Mouse (Mus musculus) c-Kit-negative CD71-positive TER-119-positive erythroid progenitor cells, embryonic 14.5 days (primary cell): Measurements from ENCODE around the gene Rps10.

ENCODE experiments used
- DNase-seq: peaks from one replicate; pipeline ENCODE4 v3.0.0-alpha.2; 2013; ENCODE audit warnings: low read depth, low spot score

The Rps10 gene

GRCm38 (mm10) chr17:27611994-27612393, 24.5 kb downstream of the Rps10 start:
- DNase-seq, result no peak

DNA sequence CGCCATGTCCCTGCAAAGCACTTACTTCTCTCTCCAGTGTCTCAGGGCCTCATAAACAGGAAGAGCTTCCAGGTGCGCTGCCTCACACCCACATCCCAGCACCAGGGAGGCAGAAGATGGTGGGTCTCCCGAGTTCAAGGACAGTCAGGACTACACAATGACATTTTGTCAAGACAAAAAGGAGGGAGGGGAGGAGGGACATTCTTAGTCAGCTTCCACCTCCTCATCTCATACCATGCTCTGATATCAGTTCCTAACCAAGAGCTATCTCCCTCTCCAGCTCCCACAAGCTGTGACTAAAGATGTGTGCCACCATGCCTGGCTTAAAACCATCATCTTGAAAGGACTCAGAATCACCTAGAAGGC, 25.0 kb downstream of the Rps10 start:
- no peak for DNase-seq

- no peak for DNase-seq
Measured at GRCm38 (mm10) chr17:27610679-27611518, 25.6 kb downstream of the Rps10 start.

- DNase-seq, result no peak
Measured at GRCm38 (mm10) chr17:27609576-27609975, 26.9 kb downstream of the Rps10 start.

- no peak for DNase-seq
Measured at GRCm38 (mm10) chr17:27603522-27604234, 32.8 kb downstream of the Rps10 start.

DNA sequence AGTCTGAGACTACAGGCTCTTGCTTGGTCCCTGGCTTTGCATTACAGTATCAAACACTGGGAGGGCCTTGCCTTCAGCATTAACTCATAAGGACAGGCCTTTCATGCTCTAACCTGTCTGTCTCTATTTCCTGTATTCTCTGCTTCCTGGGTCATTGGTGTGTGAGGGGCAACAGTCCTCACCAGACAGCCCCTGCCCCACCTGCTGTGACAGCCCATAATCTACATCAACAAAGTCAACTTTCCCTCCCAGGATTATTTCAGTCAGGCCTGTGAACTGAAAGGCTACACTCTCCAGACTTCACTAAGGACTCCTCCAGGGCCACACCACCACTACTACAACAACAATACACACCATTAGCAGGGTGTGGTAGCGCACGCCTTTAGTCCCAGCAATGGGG, 33.4 kb downstream of the Rps10 start:
- no peak for DNase-seq

DNA sequence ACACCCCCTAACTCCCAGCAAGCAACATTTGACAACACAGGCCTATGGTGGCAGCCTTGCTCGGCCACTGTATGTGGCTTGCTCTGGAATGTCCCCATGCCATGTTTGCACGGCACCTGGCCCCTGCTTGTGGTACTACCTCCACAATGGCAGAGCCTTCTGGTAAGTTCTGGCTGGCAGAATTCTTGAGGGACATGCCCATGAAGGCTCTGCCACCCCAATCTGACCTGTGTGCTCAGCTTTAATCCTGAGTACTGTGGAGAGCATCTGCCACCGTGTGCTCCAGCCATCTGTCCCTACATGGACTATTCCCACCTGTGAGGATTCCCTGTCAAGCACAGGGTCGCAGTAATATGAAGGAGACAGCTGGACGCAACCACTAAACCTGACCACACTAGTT, 35.6 kb downstream of the Rps10 start:
- DNase-seq, result no peak

DNA sequence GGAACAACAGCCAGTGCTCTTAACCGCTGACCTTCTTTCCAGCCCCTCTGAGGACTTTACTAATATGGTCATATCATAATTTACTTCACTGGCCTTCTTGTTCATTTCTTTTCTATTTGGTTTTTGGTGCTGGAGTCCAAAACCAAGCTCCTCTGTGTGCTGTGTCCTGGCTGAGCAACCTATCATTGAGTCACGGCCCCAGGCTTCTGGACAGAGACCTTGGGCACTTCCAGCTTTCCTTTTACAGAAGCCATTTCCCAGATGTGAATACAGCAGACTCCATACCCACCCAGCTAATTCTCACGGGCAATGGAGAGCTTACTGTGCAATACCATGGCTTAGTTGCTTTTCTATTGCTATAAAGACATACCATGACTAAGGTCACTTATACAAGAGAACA, 36.2 kb downstream of the Rps10 start:
- no peak for DNase-seq

- DNase-seq, result no peak
Measured at GRCm38 (mm10) chr17:27596376-27597190, 39.9 kb downstream of the Rps10 start.

DNA sequence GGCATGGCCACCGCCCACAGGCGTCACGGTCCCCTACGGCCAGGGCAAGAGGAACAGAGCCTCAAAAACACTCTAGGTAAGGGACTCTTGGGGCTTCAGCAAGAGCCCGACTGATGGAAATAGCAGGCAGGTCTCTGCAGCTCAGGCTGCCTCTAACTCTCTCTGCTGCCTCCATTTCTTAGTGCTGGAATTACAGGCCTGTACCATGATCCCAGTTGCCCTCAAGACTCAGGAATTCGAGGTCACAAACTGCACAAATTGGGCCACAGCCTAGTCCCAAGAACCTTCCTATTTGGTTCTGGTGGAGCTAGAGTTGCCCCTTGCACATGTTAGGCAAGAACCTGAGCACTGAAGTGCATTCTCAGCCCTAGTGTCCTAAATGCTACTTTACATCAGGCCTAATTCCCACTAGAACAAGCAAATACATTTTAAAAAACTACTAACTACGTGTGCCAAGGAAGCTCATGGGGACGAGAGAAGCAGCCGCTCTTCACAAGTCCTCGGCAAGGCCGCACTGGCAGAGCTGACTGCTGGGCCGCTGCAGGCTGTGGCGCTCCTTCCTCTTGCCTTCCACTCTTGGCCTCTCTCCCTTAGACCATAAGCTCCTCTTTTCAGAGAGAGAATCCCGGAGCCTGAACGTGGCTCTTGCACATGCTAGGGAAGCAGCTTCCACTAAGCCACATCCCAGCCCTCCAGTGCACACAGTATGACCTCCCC, 40.7 kb downstream of the Rps10 start:
- DNase-seq, result no peak

DNA sequence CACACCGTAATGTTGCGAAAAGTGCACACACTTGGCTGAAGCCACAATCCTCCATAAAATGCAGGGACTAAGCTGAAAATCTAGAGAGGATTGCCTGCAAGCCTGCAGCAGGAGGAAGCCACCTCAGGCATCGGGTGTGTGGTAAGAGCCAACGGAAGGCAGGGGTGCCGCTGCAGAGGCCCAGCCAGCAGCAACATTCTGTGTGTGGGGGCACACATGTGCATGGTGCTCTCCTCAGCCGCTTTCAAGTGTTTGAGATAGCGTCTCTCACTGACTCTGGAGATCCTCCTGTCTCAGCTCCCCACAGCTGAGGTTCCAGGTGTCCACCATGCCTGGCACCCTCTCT, 43.9 kb downstream of the Rps10 start:
- no peak for DNase-seq

DNA sequence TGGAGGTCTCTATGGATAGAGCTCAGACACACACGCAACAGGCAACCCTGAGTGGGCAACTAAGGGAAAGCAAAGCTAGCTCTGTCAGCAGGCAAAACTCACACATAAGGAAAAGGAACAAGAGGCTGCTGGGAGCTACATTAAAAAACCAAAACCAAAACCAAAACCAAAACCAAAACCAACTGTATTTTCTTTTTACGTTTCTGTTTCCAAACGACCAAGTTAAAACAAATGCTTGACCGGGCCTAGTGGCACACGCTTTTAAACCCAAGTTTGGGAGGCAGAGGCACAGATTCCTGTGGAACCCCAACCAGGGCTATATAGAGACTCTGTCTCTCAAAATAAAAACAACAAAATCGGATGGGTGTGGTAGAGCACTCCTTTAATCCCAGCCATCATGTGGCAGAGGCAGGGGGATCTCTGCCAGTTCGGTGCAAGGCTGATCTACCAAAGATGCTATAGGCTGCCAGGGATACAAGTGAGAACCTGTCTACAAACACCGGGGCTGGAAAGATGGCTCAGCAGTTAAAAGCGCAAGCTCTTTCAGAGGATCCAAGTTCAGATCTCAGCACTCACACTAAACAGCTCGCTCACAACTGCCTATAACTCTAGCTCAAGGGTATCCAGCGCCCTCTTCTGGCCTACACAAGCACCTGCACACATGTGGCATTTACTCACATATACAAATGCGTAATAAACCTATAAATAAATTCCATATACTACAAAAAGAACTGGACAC, 44.5 kb downstream of the Rps10 start:
- DNase-seq, result no peak

- DNase-seq, result no peak
Measured at GRCm38 (mm10) chr17:27588231-27588630, 48.2 kb downstream of the Rps10 start.

DNA sequence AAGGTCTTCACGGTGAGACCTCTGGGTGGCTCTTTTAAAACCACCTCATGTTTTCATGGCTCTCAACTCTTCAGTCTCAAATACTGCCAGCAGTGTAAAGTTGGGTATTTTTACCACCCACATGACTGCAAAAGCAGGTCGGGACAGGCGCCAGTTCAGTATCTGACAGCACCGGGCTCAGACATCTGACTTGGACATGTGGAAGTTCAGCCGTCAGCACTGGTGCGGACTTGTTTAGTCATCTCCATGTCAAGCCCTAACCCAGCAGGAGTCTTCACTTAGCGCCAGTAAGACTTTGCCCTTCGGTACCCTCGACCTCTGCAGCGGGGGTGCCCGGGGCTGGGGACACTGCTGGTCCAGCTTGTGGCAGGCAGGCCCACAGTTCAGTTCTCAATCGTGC, 49.2 kb downstream of the Rps10 start:
- no peak for DNase-seq

DNA sequence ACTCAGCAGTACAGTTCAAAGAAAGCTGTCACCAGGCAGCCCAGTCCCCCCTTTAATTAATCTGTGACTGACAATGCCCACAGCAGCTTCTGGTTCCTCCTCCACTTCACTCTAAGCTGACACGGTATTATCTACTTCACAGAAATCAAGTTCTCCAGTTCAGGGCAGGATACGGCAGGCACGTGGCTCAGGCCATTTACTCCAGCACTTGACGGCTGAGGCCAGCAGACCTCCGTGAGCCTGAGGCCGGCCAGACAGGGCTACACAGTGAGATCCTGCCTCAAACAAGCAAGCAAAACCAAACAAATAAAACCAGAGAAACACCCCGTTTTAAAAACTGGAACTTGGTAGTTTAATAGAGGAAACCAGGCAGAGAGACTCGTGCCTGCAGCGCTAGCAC, 49.8 kb downstream of the Rps10 start:
- DNase-seq, result no peak

- DNase-seq, result no peak
Measured at GRCm38 (mm10) chr17:27583185-27583894, 53.1 kb downstream of the Rps10 start.
